Mouse (Mus musculus) spleen, adult 2 months (tissue): Measurements from ENCODE around the gene Bdnf. TPM values are rescaled to one million over a fixed set of nuclear protein-coding genes. Genes with fewer than 3 reads are reported as not detected.

Experiments
- DNase-seq, 2 experiments: peaks; one replicate each; pipeline versions ENCODE4 v3.0.0 to v3.0.0-alpha.2; 2012 to 2021; ENCODE audit warnings: low spot score in 2 of 2, low read depth in 1 of 2
- H3K27ac ChIP-seq: fragments of 200-500 bp; 2 replicates; pipeline ENCODE4 v1.5.1; 2012; ENCODE audit warnings: low read length, inconsistent platforms; ENCODE audit not compliant: insufficient read depth
- H3K27me3 ChIP-seq: fragments of 200-500 bp; 2 replicates; pipeline ENCODE4 v1.6.1; 2012; ENCODE audit warnings: mild to moderate bottlenecking, moderate library complexity, low read length, inconsistent platforms; ENCODE audit not compliant: control insufficient read depth, insufficient read depth
- H3K36me3 ChIP-seq: fragments of 200-500 bp; 2 replicates; pipeline ENCODE4 v1.6.1; 2012; ENCODE audit warnings: mild to moderate bottlenecking, low read length, inconsistent platforms; ENCODE audit not compliant: control insufficient read depth, insufficient read depth
- H3K4me1 ChIP-seq: fragments of 200-500 bp; 2 replicates; pipeline ENCODE4 v1.6.1; 2011; ENCODE audit warnings: inconsistent platforms; ENCODE audit not compliant: control insufficient read depth, insufficient read depth, insufficient read length
- H3K4me3 ChIP-seq: fragments of 200-500 bp; 2 replicates; pipeline ENCODE4 v1.5.1; 2011; ENCODE audit warnings: mild to moderate bottlenecking, inconsistent platforms; ENCODE audit not compliant: insufficient read depth, insufficient read length; ENCODE audit errors: extremely low read depth
- CTCF ChIP-seq: fragments of 200-500 bp; IDR thresholded peaks from 2 replicates; pipeline ENCODE4 v1.5.1; 2011; ENCODE audit warnings: mild to moderate bottlenecking, inconsistent platforms; ENCODE audit not compliant: insufficient read depth, insufficient read length, insufficient replicate concordance; ENCODE audit errors: extremely low read depth
- POLR2A ChIP-seq: fragments of 200-500 bp; IDR thresholded peaks from 2 replicates; pipeline ENCODE4 v1.6.1; 2011; ENCODE audit warnings: low read depth, low read length, inconsistent platforms
- WGBS: fragments of 180-500 bp; shearing (Covaris S2); methylation state at CpG from one replicate; pipeline ENCODE4 v1.1.7; 2018; 5-methylcytosine and 5-hydroxymethylcytosine counted together
- polyA plus RNA-seq: library from polyadenylated mRNA; depleted of rRNA; stranded (reverse); fragments of >200 nt; gene quantifications from 2 replicates; pipeline ENCODE4 v1.2.3, GENCODE M21; 2012; rRNA removed

The Bdnf gene
- polyA plus RNA-seq = 0.01 and 0.02 TPM in 2 replicates

DNA sequence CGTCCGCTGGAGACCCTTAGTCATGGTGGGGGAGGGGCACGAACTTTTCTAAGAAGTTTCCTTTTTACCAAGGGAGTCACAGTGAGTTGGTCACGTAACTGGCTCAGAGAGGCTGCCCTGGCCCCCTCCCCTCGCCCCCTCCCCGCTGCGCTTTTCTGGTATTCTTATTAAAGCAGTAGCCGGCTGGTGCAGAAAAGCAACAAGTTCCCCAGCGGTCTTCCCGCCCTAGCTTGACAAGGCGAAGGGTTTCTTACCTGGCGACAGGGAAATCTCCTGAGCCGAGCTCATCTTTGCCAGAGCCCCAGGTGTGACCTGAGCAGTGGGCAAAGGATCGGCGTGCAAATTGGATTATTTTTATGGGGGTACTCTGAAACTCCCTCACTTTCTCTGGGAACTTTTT is at the start of gene Bdnf:
Gene Bdnf (plus strand): TSS at position 169 of the 400 bp plus-strand sequence.
- no peak for DNase-seq
- Histone ChIP-seq H3K4me3 (no peak within 1 kb of the TSS), H3K36me3 (no peaks in the 10 kb centered on the region), H3K4me1 (no peaks in the 10 kb centered on the region), H3K27ac (no peak within 1 kb of the TSS), H3K27me3 (peaks cover 12% of the 10 kb centered on the region; the same call in 1 of the 2 replicates)
- WGBS = 5% methylated on average over 15 of the region's 15 CpGs
- TF ChIP-seq POLR2A (no peak), CTCF (no peak)

GRCm38 (mm10) chr2:109626864-109627263 is 47.6 kb upstream of the Bdnf start:
- Histone ChIP-seq H3K27ac (no peak overlapping the region), H3K27me3 (no peaks in the 10 kb centered on the region), H3K4me3 (no peak overlapping the region), H3K36me3 (no peaks in the 10 kb centered on the region), H3K4me1 (no peaks in the 10 kb centered on the region)
- no peak for DNase-seq
- TF ChIP-seq CTCF = no peak
- no peak for TF ChIP-seq POLR2A
- 75% methylated on average over 6 of the region's 6 CpGs for WGBS

DNA sequence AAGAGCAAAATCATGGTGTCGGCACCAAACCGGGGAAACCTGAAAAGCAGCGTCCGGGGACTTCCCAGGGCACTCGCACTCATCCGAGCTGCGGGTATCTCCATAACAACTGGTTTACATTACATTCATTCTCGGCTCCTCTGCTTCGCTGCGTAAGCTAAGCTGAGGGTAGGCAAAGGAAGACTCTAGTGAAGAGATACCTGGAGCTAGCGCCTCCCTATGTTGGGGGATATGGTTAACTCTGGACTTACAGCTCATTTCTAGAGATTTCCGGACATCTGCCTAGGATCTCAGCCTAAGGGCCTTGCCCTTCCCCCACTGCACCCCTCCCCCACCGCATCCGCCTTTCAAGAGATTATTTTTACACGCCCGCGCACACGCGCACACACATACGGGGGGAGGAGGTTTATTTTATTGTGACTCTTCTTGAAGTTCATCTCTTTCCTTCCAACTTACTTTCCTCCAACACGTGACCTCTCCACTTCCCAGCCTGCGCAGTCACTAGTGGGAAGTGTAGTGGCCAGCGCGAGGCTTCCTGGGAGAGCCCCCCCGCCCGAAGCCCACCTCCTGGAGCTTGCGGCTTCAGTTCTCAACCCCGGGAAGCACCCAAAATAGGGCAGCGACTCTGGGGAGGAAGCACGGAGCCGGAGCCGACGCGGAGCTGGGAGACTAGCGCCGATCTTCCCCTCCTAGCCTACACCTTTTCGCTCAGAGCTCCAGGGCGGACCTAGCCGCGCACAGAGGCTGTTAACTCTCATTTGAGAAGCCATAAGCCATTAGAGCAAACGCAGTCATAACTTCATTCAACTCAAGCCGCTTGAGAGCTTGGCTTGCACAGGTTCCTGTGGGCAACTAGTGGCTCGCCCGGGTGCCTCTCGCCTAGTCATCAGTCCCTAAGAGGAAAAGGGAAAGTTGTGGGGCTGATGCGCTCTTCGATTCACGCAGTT is 718 bp upstream of the Bdnf start:
- peaks cover 12% of the 10 kb centered on the region; the same call in 1 of the 2 replicates for H3K27me3 ChIP-seq
- H3K27ac ChIP-seq = no peak overlapping the region
- no peaks in the 10 kb centered on the region for H3K4me1 ChIP-seq
- DNase-seq = no peak
- H3K4me3 ChIP-seq = no peak overlapping the region
- no peak for TF ChIP-seq POLR2A
- no peak for TF ChIP-seq CTCF
- no peaks in the 10 kb centered on the region for H3K36me3 ChIP-seq
- 7% methylated on average over 48 of the region's 48 CpGs for WGBS

GRCm38 (mm10) chr2:109675051-109675450 is 551 bp downstream of the Bdnf start:
- TF ChIP-seq POLR2A (no peak), CTCF (no peak)
- 15% methylated on average over 11 of the region's 11 CpGs for WGBS
- no peaks in the 10 kb centered on the region for H3K36me3 ChIP-seq

DNA sequence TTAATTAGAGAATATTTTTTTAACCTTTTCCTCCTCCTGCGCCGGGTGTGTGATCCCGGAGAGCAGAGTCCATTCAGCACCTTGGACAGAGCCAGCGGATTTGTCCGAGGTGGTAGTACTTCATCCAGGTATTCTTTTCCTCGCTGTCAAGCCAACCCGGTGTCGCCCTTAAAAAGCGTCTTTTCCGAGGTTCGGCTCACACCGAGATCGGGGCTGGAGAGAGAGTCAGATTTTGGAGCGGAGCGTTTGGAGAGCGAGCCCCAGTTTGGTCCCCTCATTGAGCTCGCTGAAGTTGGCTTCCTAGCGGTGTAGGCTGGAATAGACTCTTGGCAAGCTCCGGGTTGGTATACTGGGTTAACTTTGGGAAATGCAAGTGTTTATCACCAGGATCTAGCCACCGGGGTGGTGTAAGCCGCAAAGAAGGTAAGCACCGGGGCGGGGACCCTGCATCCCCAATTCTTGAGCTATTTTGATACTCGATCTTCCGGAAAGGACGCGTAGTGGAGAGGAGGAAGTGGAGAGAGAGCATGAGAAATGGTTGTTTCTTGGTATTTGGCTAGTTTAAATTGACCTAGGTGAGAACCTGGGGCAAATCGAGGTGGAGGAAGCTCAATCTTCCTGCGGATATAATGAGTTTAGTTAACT is 1.6 kb downstream of the Bdnf start:
- H3K27me3 ChIP-seq = peaks cover 12% of the 10 kb centered on the region; the same call in 1 of the 2 replicates
- H3K4me1 ChIP-seq = no peaks in the 10 kb centered on the region
- no peaks in the 10 kb centered on the region for H3K36me3 ChIP-seq
- TF ChIP-seq CTCF (no peak), POLR2A (no peak)
- no peak overlapping the region for H3K4me3 ChIP-seq
- WGBS = 6% methylated on average over 29 of the region's 29 CpGs
- no peak overlapping the region for H3K27ac ChIP-seq
- no peak for DNase-seq

More at GRCm38 (mm10) chr2:109675051-109675450, 551 bp downstream of the Bdnf start:
- no peak for DNase-seq
- H3K27me3 ChIP-seq = peaks cover 12% of the 10 kb centered on the region; the same call in 1 of the 2 replicates
- no peak overlapping the region for H3K27ac ChIP-seq
- H3K4me3 ChIP-seq = no peak overlapping the region
- no peaks in the 10 kb centered on the region for H3K4me1 ChIP-seq

GRCm38 (mm10) chr2:109676618-109676974 is 2.1 kb downstream of the Bdnf start:
- DNase-seq = no peak
- Histone ChIP-seq H3K4me1 (no peaks in the 10 kb centered on the region), H3K36me3 (no peaks in the 10 kb centered on the region), H3K27me3 (peaks cover 12% of the 10 kb centered on the region; the same call in 1 of the 2 replicates), H3K4me3 (no peak overlapping the region), H3K27ac (no peak overlapping the region)
- 11% methylated on average over 5 of the region's 6 CpGs for WGBS
- no peak for TF ChIP-seq POLR2A
- no peak for TF ChIP-seq CTCF
